Mouse (Mus musculus) brain, embryonic 14.5 days (tissue): ENCODE measurements at regions not wholly inside any gene's neighbourhood (a gene's known extent, or its start where the extent isn't known, plus 50 kb on each side); places are given as distances from the start of the nearest gene placed in this dataset.

Source experiments
- DNase-seq: peaks from one replicate; pipeline ENCODE4 v3.0.0-alpha.2; 2011; ENCODE audit warnings: low read depth
- CTCF ChIP-seq: fragments of 200-500 bp; IDR thresholded peaks from 2 replicates; pipeline ENCODE4 v1.5.1; 2012; ENCODE audit warnings: inconsistent platforms, mild to moderate bottlenecking, moderate library complexity, borderline replicate concordance; ENCODE audit not compliant: insufficient read depth, insufficient read length; ENCODE audit errors: extremely low read depth
- POLR2A ChIP-seq: fragments of 200-500 bp; IDR thresholded peaks from 2 replicates; pipeline ENCODE4 v1.6.1; 2012; ENCODE audit warnings: mild to moderate bottlenecking, inconsistent platforms, borderline replicate concordance; ENCODE audit not compliant: poor library complexity, insufficient read depth, insufficient read length, severe bottlenecking; ENCODE audit errors: extremely low read depth

GRCm38 (mm10) chr13:28805302-28805701 is 148.2 kb downstream of the Sox4 start:
- TF ChIP-seq CTCF (no peak), POLR2A (no peak)
- no peak for DNase-seq

GRCm38 (mm10) chr13:28801210-28801954 is 152.1 kb downstream of the Sox4 start:
- peak; percentile 65 for DNase-seq

GRCm38 (mm10) chr13:28800676-28801075 is 152.8 kb downstream of the Sox4 start:
- DNase-seq, result peak; percentile 73
- no peak for TF ChIP-seq CTCF
- no peak for TF ChIP-seq POLR2A

More at GRCm38 (mm10) chr13:28801210-28801954, 152.1 kb downstream of the Sox4 start:
- TF ChIP-seq POLR2A (no peak), CTCF (no peak)

DNA sequence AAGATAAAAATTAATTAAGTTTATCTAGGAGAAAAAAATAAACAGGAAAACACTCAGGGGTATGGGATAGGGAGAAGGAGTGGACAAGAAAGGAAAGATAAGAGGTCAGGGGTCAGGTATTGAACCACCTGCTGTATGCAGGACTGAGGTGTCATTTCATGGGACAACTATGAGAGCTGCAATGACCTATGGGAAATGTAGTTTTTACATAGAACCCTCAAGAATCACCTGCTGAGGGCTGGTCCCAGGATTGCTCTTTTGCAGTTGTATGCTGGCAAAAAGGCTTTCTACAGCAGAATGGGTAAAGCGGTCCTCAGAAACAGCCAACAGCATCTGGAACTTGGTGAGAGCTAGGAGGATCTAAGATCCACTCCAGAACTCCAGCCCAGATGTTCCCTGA is 154.0 kb downstream of the Sox4 start:
- DNase-seq, result no peak
- TF ChIP-seq POLR2A (no peak), CTCF (no peak)

- DNase-seq, result no peak
- no peak for TF ChIP-seq CTCF
- no peak for TF ChIP-seq POLR2A
Observed at GRCm38 (mm10) chr13:28797617-28798475, 155.7 kb downstream of the Sox4 start.

GRCm38 (mm10) chr13:28795274-28795673 is 158.2 kb downstream of the Sox4 start:
- DNase-seq, result peak; percentile 73
- no peak for TF ChIP-seq POLR2A
- no peak for TF ChIP-seq CTCF

DNA sequence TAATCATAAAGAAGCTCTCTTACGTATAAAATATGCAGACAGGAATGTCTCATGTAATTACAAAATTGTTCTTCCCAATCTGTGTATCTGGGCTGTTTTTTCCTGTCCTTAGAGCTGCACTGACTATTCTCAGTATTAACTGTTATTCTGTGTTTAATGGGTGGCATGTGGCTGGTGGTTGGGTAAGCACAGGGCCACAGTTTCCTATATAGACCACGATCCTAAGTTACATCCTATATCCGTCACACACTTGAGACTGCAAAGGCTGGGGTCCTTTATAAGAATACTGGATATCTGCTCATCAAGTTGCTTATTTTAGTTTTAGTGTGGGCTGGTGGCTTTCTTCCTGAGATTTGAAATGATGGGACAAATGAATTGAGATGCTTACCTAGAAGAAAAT is 159.0 kb downstream of the Sox4 start:
- TF ChIP-seq POLR2A, result no peak
- TF ChIP-seq CTCF, result no peak
- DNase-seq, result no peak

- peak; percentile 83 for DNase-seq
- no peak for TF ChIP-seq CTCF
- TF ChIP-seq POLR2A, result no peak
Observed at GRCm38 (mm10) chr13:28793166-28793935, 160.2 kb downstream of the Sox4 start.

DNA sequence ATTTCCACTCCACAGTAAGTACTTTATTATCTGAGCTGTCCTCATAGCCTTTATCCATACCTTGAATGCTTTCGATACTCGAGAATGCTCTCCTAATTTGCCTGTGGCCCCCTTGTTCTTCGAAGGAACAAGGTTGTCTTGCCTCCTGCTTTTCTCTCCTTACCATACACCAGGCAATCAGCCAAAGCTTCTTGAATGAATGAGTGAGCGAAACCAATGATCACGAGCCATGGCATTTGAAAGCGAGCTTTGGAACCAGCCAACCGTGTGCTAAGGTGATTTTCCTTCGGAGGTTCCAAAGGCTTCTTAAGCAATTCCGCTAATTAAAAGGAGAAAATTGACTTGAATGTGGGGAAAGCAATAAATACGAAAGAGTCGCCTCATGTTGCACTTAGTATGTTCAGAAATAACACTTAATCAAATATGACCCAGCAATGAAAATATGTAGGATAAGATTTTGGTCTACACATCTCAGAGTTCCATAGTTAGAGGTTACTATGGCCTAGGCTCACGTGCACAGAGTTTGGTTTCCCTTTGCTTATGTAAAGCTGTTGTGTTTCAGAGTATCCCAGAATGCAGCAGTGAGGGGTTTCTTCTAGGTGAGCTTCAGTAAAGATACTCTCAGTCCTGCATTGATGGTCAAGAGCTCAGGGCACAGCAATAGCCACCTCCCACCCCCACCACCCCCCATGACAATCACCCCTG is 160.9 kb downstream of the Sox4 start:
- TF ChIP-seq CTCF, result no peak
- no peak for TF ChIP-seq POLR2A

GRCm38 (mm10) chr13:28790381-28790780 is 163.1 kb downstream of the Sox4 start:
- no peak for DNase-seq
- TF ChIP-seq POLR2A, result no peak
- no peak for TF ChIP-seq CTCF

More for the DNA sequence above, 160.9 kb downstream of the Sox4 start:
- DNase-seq, result peak; percentile 97
